Mouse (Mus musculus): Measurements from ENCODE around the gene Heatr3. TPM values are rescaled to one million over a fixed set of nuclear protein-coding genes. Genes with fewer than 3 reads are reported as not detected.

Heatr3 gene
- polyA plus RNA-seq, 1 experiment, result 12.2 TPM

DNA sequence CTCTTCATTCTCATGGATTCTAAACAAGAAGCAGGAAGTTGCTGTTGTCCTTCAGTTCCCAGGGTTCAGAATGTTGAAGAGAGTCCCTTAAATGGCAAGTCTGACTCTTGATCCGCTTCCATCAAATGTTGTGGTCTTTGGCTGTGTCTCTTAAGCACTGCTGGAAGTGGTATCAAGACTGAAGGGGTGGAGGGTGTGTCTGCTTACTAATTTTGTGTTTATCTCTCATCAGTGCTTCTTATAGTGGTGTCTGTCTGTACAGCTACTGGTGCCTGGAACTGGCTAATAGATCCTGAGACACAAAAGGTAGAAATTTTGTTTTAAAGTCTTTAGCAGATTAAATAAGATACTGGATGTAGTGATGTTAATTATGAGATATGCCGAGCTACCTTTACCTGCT lies 12.8 kb upstream of the Heatr3 start:
- TF ChIP-seq CTCF (IDR thresholded peaks at IDR 0.05; ENCODE audit: insufficient read depth, low read length) (no peak), POLR2A (IDR thresholded peaks at IDR 0.05; ENCODE audit: borderline replicate concordance, extremely low read depth, low read depth, low read length) (no peak)
- Histone ChIP-seq H3K4me3 (replicated peaks; ENCODE audit: extremely low read depth, low read depth, low read length) (no peak overlapping the region), H3K4me1 (ENCODE audit: control insufficient read depth, insufficient read depth, low read length) (peaks cover 2% of the 10 kb centered on the region; the same call in 1 of the 2 replicates)
- no peak for DNase-seq
- WGBS, result 82% methylated on average over 2 of the region's 2 CpGs

DNA sequence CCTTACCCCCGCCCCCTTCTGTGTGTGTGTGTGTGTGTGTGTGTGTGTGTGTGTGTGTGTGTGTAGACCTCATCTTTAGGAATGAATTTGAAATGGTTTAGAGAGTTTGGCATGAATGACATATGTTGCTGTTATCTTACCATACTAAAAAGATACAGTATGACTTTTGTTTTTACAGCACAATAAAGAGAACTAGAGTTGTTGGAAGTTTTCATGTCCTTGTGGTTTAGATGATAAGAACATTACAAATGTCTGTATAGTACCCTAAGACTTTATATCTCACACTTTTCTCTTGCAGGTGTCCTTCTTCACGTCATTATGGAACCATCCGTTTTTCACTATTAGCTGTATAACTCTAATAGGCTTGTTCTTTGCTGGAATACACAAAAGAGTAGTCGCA lies 8.3 kb upstream of the Heatr3 start:
- H3K4me3 ChIP-seq (replicated peaks; ENCODE audit: extremely low read depth, low read depth, low read length), result no peak overlapping the region
- TF ChIP-seq CTCF (IDR thresholded peaks at IDR 0.05; ENCODE audit: insufficient read depth, low read length) (no peak), POLR2A (IDR thresholded peaks at IDR 0.05; ENCODE audit: borderline replicate concordance, extremely low read depth, low read depth, low read length) (no peak)
- WGBS, result 91% methylated on average over 4 of the region's 4 CpGs
- no peak for DNase-seq
- H3K4me1 ChIP-seq (ENCODE audit: control insufficient read depth, insufficient read depth, low read length), result no peaks in the 10 kb centered on the region

DNA sequence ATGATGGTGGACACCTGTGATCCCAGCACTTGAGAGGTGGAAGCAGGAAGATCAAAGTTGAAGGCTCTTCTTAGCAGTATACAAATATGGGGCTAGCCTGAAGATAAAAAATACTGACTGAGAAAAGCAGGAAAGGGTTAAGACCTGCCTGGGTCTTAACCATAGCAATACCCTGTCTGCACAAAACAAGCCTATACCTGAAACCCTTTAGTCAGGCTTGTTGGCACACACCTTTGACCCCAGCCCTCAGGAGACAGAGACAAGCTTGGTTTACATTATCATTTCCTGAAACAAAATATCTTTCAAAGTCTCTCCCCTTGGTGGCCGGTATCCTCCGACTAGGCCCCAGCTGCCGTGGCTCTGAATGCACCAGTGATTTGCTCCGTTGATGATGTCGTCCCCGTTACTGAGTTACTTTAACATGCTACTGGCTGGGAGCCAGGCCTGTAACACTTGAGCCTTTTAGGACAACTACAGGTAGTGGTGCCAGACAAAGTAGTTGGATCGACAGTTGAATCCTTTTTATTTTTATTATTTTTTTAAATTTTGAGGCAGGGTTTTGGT lies 6.8 kb upstream of the Heatr3 start:
- TF ChIP-seq POLR2A (IDR thresholded peaks at IDR 0.05; ENCODE audit: borderline replicate concordance, extremely low read depth, low read depth, low read length) (no peak), CTCF (IDR thresholded peaks at IDR 0.05; ENCODE audit: insufficient read depth, low read length) (no peak)
- no peaks in the 10 kb centered on the region for H3K4me1 ChIP-seq (ENCODE audit: control insufficient read depth, insufficient read depth, low read length)
- H3K4me3 ChIP-seq (replicated peaks; ENCODE audit: extremely low read depth, low read depth, low read length), result no peak overlapping the region
- WGBS, result 34% methylated on average over 7 of the region's 7 CpGs
- no peak for DNase-seq

DNA sequence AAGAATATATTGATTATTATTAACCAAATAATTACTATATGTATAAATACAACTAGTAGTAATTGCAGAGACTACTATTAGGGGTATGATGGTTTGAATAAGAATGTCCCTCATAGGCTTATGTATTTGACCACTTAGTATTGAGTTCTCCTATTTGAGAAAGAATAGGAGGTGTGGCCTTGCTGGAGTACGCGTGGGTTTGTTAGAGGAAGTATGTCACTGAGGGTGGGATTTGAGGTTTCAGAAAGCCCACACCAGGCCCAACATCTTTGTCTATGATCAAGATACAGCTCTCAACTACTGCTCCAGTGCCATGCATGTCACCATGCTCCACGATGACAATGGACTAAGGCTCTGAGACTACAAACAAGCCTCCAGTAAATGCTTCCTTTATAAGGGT lies 1.6 kb downstream of the Heatr3 start:
- Histone ChIP-seq H3K4me3 (replicated peaks; ENCODE audit: extremely low read depth, low read depth, low read length) (no peak overlapping the region), H3K4me1 (ENCODE audit: control insufficient read depth, insufficient read depth, low read length) (no peaks in the 10 kb centered on the region; the same call in 1 of the 2 replicates)
- TF ChIP-seq CTCF (IDR thresholded peaks at IDR 0.05; ENCODE audit: insufficient read depth, low read length), result no peak
- DNase-seq, result no peak
- 80% methylated on average over 3 of the region's 3 CpGs for WGBS

DNA sequence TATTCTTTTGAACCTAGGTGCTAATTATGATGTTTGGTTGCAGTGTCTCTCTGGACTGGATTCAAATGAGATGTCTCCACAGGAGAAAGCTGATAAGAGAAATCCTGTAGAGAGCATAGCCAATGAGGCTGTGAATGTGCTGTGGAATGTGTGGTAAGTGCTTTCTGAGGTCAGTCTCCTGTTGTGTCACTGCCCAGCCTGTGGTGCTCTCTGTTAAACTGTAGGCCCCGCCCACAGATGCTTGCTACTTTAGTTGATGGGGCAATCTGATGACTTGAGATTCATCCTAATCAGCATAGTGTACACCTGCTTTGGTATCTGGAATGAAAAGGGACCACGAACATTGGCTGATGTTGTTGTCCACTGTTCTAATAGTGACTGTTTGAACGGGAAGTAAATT lies 4.0 kb downstream of the Heatr3 start:
- H3K4me3 ChIP-seq (replicated peaks; ENCODE audit: extremely low read depth, low read depth, low read length), result no peak overlapping the region
- no peaks in the 10 kb centered on the region; the same call in 1 of the 2 replicates for H3K4me1 ChIP-seq (ENCODE audit: control insufficient read depth, insufficient read depth, low read length)
- 82% methylated on average over 3 of the region's 3 CpGs for WGBS
- TF ChIP-seq POLR2A (IDR thresholded peaks at IDR 0.05; ENCODE audit: borderline replicate concordance, extremely low read depth, low read depth, low read length) (no peak), CTCF (IDR thresholded peaks at IDR 0.05; ENCODE audit: insufficient read depth, low read length) (no peak)
- DNase-seq, result no peak

DNA sequence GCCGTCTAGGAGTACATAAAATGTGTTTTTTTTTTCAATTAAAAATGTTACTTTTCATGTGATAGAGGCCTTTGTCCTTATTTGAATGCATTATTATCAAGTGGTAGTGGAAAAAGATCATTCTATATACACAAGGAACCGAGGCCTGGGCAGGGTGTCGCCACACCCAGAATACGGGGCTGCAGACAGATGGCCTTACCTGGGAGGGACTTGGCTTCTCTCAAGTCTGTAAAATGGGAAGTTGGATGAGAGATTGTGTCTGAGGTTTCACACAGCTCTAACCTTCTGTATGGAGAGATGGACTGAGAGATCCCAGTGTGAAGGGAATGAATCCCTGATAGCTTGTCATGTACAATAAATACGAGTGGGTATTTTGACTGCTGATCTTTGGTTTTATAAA lies 6.4 kb downstream of the Heatr3 start:
- 80% methylated on average over 5 of the region's 5 CpGs for WGBS
- TF ChIP-seq POLR2A (IDR thresholded peaks at IDR 0.05; ENCODE audit: borderline replicate concordance, extremely low read depth, low read depth, low read length) (no peak), CTCF (IDR thresholded peaks at IDR 0.05; ENCODE audit: insufficient read depth, low read length) (no peak)
- Histone ChIP-seq H3K4me1 (ENCODE audit: control insufficient read depth, insufficient read depth, low read length) (no peaks in the 10 kb centered on the region), H3K4me3 (replicated peaks; ENCODE audit: extremely low read depth, low read depth, low read length) (no peak overlapping the region)
- DNase-seq, result no peak

DNA sequence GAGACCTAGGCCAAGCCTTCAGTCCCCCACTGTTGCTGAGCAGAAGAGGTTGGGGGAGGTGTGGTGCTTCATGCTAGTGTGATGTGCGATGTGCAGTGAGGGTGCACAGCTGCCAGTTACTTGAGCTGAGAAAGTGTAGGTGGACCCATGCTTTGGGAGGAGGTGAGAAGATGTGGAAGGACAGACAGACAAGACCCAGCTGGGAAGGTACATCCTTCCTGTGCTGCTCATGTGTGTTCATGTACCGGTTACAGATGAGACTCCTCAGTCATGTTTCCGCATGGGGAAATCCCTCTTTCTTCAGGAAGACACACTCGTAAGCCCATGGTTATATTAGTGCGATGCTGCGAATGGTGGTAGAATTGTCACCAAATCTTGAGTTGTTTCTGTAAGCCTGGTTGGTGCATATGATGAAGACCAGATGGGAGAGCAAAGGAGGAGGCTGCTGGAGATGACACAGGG lies 13.3 kb downstream of the Heatr3 start:
- no peak for DNase-seq
- Histone ChIP-seq H3K4me1 (ENCODE audit: control insufficient read depth, insufficient read depth, low read length) (no peaks in the 10 kb centered on the region), H3K4me3 (replicated peaks; ENCODE audit: extremely low read depth, low read depth, low read length) (no peak overlapping the region)
- 90% methylated on average over 6 of the region's 6 CpGs for WGBS
- TF ChIP-seq CTCF (IDR thresholded peaks at IDR 0.05; ENCODE audit: insufficient read depth, low read length) (no peak), POLR2A (IDR thresholded peaks at IDR 0.05; ENCODE audit: borderline replicate concordance, extremely low read depth, low read depth, low read length) (no peak)

DNA sequence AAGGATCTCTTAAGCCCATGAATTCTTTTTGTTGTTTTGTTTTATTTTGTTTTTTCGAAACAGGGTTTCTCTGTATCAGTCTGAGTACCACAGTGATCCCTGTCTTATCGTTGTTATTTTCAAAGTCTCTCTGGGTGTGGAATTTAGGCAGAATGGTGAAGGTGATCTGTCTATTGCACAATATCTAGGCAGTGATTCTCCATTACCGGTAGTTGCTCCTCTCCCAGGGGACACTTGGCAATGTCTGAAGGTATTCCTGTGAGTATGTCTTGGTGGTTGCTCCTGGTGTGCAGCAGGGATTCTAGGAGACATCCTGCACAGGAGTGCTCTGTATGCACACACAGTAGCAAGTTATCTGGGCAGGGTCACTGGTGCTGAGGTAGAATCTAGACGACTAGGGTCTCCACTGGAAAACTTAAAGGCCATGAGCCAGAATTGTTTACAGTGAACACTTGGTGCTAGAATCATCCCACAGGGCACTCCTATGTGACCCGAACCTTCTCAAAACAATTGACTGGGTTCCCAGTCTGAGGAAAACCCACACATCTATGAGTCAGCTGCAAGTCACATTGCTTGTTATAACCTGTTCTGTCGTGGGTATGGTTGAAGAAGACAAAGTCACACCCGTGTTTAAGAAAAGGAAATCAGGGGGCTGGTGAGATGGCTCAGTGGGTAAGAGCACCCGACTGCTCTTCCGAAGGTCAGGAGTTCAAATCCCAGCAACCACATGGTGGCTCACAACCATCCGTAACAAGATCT lies 22.8 kb downstream of the Heatr3 start:
- Histone ChIP-seq H3K4me3 (replicated peaks; ENCODE audit: extremely low read depth, low read depth, low read length) (no peak overlapping the region), H3K4me1 (ENCODE audit: control insufficient read depth, insufficient read depth, low read length) (no peaks in the 10 kb centered on the region)
- 85% methylated on average over 10 of the region's 10 CpGs for WGBS
- no peak for DNase-seq
- TF ChIP-seq POLR2A (IDR thresholded peaks at IDR 0.05; ENCODE audit: borderline replicate concordance, extremely low read depth, low read depth, low read length), result no peak
- no peak for TF ChIP-seq CTCF (IDR thresholded peaks at IDR 0.05; ENCODE audit: insufficient read depth, low read length)

DNA sequence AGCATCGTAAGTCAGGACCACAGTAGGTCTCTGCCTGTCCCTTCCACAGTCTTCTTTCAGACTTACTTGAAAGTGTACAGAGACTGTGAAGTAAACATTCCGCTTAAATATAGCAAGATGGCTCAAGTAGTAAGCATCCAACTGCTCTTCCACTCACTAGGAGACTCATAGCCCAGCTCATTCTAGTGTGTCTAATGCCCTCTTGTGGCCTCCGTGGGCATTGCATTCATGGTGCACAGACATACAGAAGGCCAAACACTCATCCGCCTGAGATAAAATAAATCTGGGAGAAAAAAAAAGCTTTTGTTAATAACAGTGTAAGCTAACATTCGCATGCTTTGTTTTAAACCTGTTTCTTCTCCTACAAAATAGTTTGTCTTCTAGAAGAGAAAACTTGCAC lies 23.8 kb downstream of the Heatr3 start:
- peak; percentile 71 for DNase-seq
- TF ChIP-seq CTCF (IDR thresholded peaks at IDR 0.05; ENCODE audit: insufficient read depth, low read length), result peak; percentile 75
- TF ChIP-seq POLR2A (IDR thresholded peaks at IDR 0.05; ENCODE audit: borderline replicate concordance, extremely low read depth, low read depth, low read length), result no peak
- WGBS, result 69% methylated on average over 5 of the region's 5 CpGs
- H3K4me1 ChIP-seq (ENCODE audit: control insufficient read depth, insufficient read depth, low read length), result no peaks in the 10 kb centered on the region
- no peak overlapping the region for H3K4me3 ChIP-seq (replicated peaks; ENCODE audit: extremely low read depth, low read depth, low read length)

DNA sequence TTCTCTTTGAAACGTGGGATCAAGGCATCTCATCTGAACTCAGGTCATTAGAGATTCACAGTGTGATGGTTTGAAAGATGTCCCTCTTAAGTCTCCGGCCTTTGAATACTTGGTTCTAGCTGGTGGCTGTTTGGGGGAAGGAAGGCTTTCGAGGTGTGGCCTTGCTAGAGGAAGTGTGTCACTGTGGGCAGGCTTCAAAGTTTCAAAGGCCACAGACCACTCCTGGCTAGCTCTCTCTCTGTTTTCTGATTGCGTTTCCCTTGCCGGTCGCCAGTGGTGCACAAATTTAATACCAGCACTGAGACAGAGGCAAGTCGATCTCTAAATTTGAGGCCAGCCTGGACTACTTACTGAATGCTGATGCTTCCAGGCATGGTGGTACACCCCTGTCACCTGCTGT lies 37.6 kb downstream of the Heatr3 start:
- DNase-seq, result no peak
- Histone ChIP-seq H3K4me1 (ENCODE audit: control insufficient read depth, insufficient read depth, low read length) (no peaks in the 10 kb centered on the region), H3K4me3 (replicated peaks; ENCODE audit: extremely low read depth, low read depth, low read length) (no peak overlapping the region)
- 80% methylated on average over 7 of the region's 7 CpGs for WGBS
- no peak for TF ChIP-seq CTCF (IDR thresholded peaks at IDR 0.05; ENCODE audit: insufficient read depth, low read length)
- TF ChIP-seq POLR2A (IDR thresholded peaks at IDR 0.05; ENCODE audit: borderline replicate concordance, extremely low read depth, low read depth, low read length), result no peak
